Mouse (Mus musculus) forebrain, postnatal 0 days (tissue): ENCODE measurements around the gene Spast. TPM values are rescaled to one million over a fixed set of nuclear protein-coding genes. Genes with fewer than 3 reads are reported as not detected.

ENCODE experiments used
- ATAC-seq: fragments of 200-750 bp; cut with Nextera tagmentation; 2 replicates; pipeline ENCODE4 v1.8.0; 2017; ENCODE audit warnings: mild to moderate bottlenecking, moderate library complexity
- DNase-seq: peaks from one replicate; pipeline ENCODE4 v3.0.0-alpha.2; 2015
- H3K27ac ChIP-seq: fragments of 300-500 bp; sonication (generic); 2 replicates; pipeline ENCODE4 v1.5.1; 2014; ENCODE audit warnings: low read depth, mild to moderate bottlenecking, antibody characterized with exemption, low read length, moderate library complexity, mixed read lengths
- H3K27me3 ChIP-seq: fragments of 300-500 bp; sonication (generic); 2 replicates; pipeline ENCODE4 v1.6.1; 2014; ENCODE audit warnings: mild to moderate bottlenecking, low read length, mixed read lengths; ENCODE audit not compliant: insufficient read depth
- H3K36me3 ChIP-seq: fragments of 300-500 bp; sonication (generic); 2 replicates; pipeline ENCODE4 v1.6.1; 2014; ENCODE audit warnings: mild to moderate bottlenecking, moderate library complexity; ENCODE audit not compliant: insufficient read depth
- H3K4me1 ChIP-seq: fragments of 300-500 bp; sonication (generic); 2 replicates; pipeline ENCODE4 v1.6.1; 2014; ENCODE audit warnings: antibody characterized with exemption; ENCODE audit not compliant: insufficient read depth
- H3K4me2 ChIP-seq: fragments of 300-500 bp; sonication (generic); 2 replicates; pipeline ENCODE4 v1.6.1; 2014; ENCODE audit warnings: low read depth, mild to moderate bottlenecking, moderate library complexity
- H3K4me3 ChIP-seq: fragments of 300-500 bp; sonication (generic); 2 replicates; pipeline ENCODE4 v1.5.1; 2014; ENCODE audit warnings: low read depth, low read length, mixed read lengths
- H3K9ac ChIP-seq: fragments of 300-500 bp; sonication (generic); 2 replicates; pipeline ENCODE4 v1.6.1; 2014; ENCODE audit warnings: mild to moderate bottlenecking
- H3K9me3 ChIP-seq: fragments of 300-500 bp; sonication (generic); 2 replicates; pipeline ENCODE4 v1.6.1; 2016; ENCODE audit warnings: low read length
- CTCF ChIP-seq: sonication (generic); IDR thresholded peaks from 2 replicates; pipeline ENCODE4 v1.5.1; 2016; ENCODE audit warnings: antibody characterized with exemption, control low read depth, low read depth
- WGBS: fragments of 180-500 bp; shearing (Covaris S2); extraction: QIAGEN DNeasy Blood & Tissue Kit; methylation state at CpG from one replicate; pipeline ENCODE4 v1.1.7; 2014; 5-methylcytosine and 5-hydroxymethylcytosine counted together
- polyA plus RNA-seq: library from polyadenylated mRNA; unstranded; fragments of >200 nt; fragmentation: Nextera tagmentation; extraction: Ambion mirVana; gene quantifications from 2 replicates; pipeline ENCODE4 v1.2.1, GENCODE M21; 2015
- total RNA-seq: library from RNA; depleted of rRNA; stranded (reverse); fragments of >200 nt; gene quantifications from 2 replicates; pipeline ENCODE4 v1.2.3, GENCODE M21; 2014; rRNA removed

Spast gene
- total and polyA plus RNA-seq, 2 experiments from 2014 or later = 23.2 to 181 TPM

DNA sequence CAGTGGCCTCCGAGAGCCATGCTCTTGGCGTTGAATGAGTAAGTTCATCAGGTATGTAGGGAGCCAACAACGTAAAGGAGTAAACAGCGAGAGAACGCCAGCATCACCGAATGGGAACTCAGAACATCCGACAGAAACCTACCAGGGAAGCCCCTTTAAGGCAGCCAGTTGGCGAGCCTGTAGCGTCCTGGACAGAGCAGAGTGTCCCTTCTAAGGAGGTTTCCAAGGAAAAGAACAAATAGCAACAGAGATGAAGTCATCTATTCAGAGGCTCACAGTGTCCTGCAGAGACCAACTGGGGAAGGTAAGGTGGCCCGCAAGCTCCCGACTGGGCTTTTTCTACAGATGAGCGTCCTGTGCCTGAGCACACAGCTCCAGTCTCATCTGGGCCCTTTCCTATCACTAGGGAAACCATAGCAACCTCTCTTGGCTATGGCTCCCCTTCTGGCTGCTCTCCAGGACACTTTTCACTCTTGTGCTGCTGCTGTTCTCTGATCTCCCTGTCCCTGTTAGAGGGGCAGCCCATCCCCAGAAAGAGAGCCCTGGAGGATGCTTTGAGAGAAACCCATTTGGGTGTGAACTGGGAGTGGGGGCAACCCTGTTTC is 85.7 kb downstream of the Spast start:
- H3K27me3 ChIP-seq = no peaks in the 10 kb centered on the region
- WGBS = 52% methylated on average over 12 of the region's 12 CpGs
- H3K27ac ChIP-seq = no peak overlapping the region
- peak; percentile 88 for ATAC-seq
- H3K36me3 ChIP-seq = peaks cover 41% of the 10 kb centered on the region
- H3K9ac ChIP-seq = no peak overlapping the region
- no peak overlapping the region for H3K4me2 ChIP-seq
- peak; percentile 57 for DNase-seq
- H3K9me3 ChIP-seq = no peaks in the 10 kb centered on the region
- no peaks in the 10 kb centered on the region for H3K4me1 ChIP-seq
- no peak for TF ChIP-seq CTCF
- H3K4me3 ChIP-seq = no peak overlapping the region

DNA sequence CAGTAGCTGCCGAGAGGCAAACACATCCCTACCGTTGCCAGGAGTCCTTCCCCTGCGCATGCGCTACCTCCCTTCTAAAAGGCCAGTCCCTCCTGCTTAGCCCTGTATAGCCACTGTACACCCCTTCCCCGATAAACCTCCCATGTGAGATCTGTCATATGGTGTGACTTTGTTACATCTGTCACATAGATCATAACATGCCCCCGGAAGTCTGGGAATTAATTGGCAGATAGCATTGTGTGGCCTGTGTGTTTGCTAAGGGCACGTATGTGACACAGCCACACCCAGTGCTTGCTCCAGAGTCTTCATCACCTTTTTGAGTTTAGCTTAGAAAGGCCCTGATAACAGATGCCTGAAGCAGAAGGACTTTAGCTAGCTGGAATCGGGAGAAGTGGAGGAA is 91.3 kb downstream of the Spast start:
- H3K36me3 ChIP-seq = no peaks in the 10 kb centered on the region
- no peak overlapping the region for H3K4me2 ChIP-seq
- H3K4me3 ChIP-seq = no peak overlapping the region
- no peaks in the 10 kb centered on the region for H3K27me3 ChIP-seq
- no peaks in the 10 kb centered on the region for H3K4me1 ChIP-seq
- DNase-seq (no peak), ATAC-seq (no peak)
- no peak overlapping the region for H3K27ac ChIP-seq
- H3K9ac ChIP-seq = no peak overlapping the region
- no peak for TF ChIP-seq CTCF
- 84% methylated on average over 8 of the region's 8 CpGs for WGBS
- no peaks in the 10 kb centered on the region for H3K9me3 ChIP-seq

DNA sequence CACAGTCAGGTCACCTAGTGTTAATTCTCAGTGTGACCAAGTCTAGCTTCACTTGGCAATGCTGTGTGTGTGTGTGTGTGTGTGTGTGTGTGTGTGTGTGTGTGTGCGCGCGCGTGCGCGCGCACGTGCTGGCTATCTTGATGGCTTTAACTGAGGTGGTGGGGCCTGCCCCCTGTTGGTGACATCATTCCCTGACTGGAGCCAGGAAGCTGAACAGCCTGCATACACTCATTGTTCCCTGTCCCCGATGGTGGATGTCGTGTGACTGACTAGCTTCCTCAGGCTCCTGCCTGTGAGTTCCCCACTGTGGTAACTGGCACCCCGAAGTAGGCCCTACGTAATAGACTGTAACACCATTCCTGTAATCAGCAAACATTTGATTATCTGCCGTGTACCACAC is 92.7 kb downstream of the Spast start:
- no peak overlapping the region for H3K27ac ChIP-seq
- H3K36me3 ChIP-seq = no peaks in the 10 kb centered on the region
- H3K9ac ChIP-seq = no peak overlapping the region
- no peak overlapping the region for H3K4me3 ChIP-seq
- H3K4me2 ChIP-seq = no peak overlapping the region
- no peaks in the 10 kb centered on the region for H3K27me3 ChIP-seq
- H3K9me3 ChIP-seq = no peaks in the 10 kb centered on the region
- ATAC-seq (peak; percentile 25; the same call in 1 of the 2 replicates), DNase-seq (no peak)
- TF ChIP-seq CTCF = peak; percentile 16; the same call in 1 of the 2 replicates
- WGBS = 73% methylated on average over 13 of the region's 13 CpGs
- no peaks in the 10 kb centered on the region for H3K4me1 ChIP-seq

DNA sequence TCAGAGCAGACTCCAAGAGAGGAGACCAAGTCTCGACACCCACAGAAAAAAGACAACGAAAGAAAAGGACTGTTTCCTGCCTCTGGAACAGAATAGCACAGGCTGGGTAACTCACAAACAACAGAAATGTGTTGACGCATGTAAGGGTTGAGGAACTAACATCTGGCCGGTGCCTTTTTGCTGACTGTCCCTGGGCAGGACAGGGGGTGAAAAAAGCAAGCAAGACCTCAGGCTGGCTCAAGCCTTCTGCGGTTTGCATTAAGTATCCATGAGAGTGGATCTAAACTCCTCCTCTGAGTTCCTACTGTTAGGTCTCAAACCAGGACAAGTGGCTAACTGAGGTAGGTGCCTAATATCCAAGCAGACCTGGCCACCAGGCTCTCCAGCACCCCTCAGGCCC is 93.8 kb downstream of the Spast start:
- no peaks in the 10 kb centered on the region for H3K4me1 ChIP-seq
- no peak for TF ChIP-seq CTCF
- H3K9me3 ChIP-seq = no peaks in the 10 kb centered on the region
- H3K4me2 ChIP-seq = no peak overlapping the region
- 91% methylated on average over 5 of the region's 5 CpGs for WGBS
- no peaks in the 10 kb centered on the region for H3K27me3 ChIP-seq
- DNase-seq (no peak), ATAC-seq (no peak)
- no peak overlapping the region for H3K9ac ChIP-seq
- H3K27ac ChIP-seq = no peak overlapping the region
- H3K4me3 ChIP-seq = no peak overlapping the region
- no peaks in the 10 kb centered on the region for H3K36me3 ChIP-seq

DNA sequence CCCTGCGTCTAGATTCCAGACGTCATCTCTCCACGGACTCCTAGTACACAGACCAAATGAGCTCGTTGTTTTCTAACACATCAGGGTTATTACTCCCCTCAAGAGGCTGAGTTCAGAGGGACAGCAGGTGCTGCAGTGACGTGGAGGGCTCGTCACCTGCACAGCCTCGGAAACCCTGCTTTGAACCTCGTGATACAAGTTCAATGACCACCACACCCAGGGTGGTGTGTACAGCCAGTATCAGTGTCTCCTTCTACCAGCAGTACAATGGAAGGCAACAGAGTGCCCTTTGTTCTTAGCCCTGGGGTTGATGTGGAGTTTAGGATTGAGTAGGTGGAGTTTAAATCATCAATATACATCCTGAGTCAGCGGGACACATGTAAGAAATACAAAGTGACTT is 99.0 kb downstream of the Spast start:
- H3K4me1 ChIP-seq = no peaks in the 10 kb centered on the region
- no peak for ATAC-seq
- no peaks in the 10 kb centered on the region for H3K9me3 ChIP-seq
- H3K27me3 ChIP-seq = no peaks in the 10 kb centered on the region
- H3K36me3 ChIP-seq = no peaks in the 10 kb centered on the region
- H3K27ac ChIP-seq = no peak overlapping the region
- no peak overlapping the region for H3K9ac ChIP-seq
- WGBS = 84% methylated on average over 9 of the region's 9 CpGs
- TF ChIP-seq CTCF = no peak
- no peak for DNase-seq
- H3K4me2 ChIP-seq = no peak overlapping the region
- H3K4me3 ChIP-seq = no peak overlapping the region

DNA sequence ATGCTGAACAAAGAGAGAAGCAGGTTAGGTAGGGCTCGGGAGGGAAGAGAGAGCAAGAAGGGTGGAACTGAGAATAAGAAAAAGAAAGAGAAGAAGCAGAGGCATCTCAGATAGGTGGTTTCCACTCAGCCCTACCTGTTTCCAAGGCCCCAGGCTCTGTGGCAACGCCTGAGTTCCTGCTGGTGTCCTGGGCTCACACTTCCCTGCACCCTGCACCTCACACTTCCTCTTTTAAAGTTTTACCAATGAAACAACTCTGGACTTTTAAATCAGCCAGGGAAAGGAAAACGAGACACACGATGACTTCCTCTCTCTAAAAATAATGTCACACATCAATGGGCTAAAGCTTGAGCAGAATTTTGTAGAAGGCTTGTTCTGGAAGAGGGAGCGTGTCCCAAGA is 101.7 kb downstream of the Spast start:
- Histone ChIP-seq H3K4me2 (no peak overlapping the region), H3K36me3 (no peaks in the 10 kb centered on the region), H3K9ac (no peak overlapping the region), H3K4me3 (no peak overlapping the region), H3K27me3 (no peaks in the 10 kb centered on the region), H3K4me1 (no peaks in the 10 kb centered on the region), H3K27ac (no peak overlapping the region), H3K9me3 (no peaks in the 10 kb centered on the region)
- TF ChIP-seq CTCF = no peak
- ATAC-seq = no peak
- no peak for DNase-seq
- WGBS = 89% methylated on average over 5 of the region's 5 CpGs

Other genes with a start within 250 kb of the Spast start
- 45.7 and 54.2 TPM in 2 replicates for gene Memo1, start 43.5 kb upstream of the Spast start, total RNA-seq
- 46.3 and 52.9 TPM in 2 replicates for gene Memo1, start 43.5 kb upstream of the Spast start, polyA plus RNA-seq
- 86.1 and 109 TPM in 2 replicates for gene Dpy30, start 15.0 kb upstream of the Spast start, total RNA-seq
- 225 and 246 TPM in 2 replicates for gene Dpy30, start 15.0 kb upstream of the Spast start, polyA plus RNA-seq
- 16.9 and 18.8 TPM in 2 replicates for gene Slc30a6, start 56.6 kb downstream of the Spast start, total RNA-seq
- 21.5 and 24.4 TPM in 2 replicates for gene Slc30a6, start 56.6 kb downstream of the Spast start, polyA plus RNA-seq
- 0.15 and 0.19 TPM in 2 replicates for gene Nlrc4, start 120.2 kb downstream of the Spast start, total RNA-seq
- 0.20 and 0.23 TPM in 2 replicates for gene Nlrc4, start 120.2 kb downstream of the Spast start, polyA plus RNA-seq
- 46.0 and 52.3 TPM in 2 replicates for gene Yipf4, start 150.5 kb downstream of the Spast start, total RNA-seq
- 50.7 and 51.7 TPM in 2 replicates for gene Yipf4, start 150.5 kb downstream of the Spast start, polyA plus RNA-seq
- gene Birc6, start 189.3 kb downstream of the Spast start, total RNA-seq = 103 and 121 TPM in 2 replicates
- 60.8 and 86.0 TPM in 2 replicates for gene Birc6, start 189.3 kb downstream of the Spast start, polyA plus RNA-seq